Mouse (Mus musculus): ENCODE data around the gene Prdm2. TPM values are rescaled to one million over a fixed set of nuclear protein-coding genes. Genes with fewer than 3 reads are reported as not detected.

Prdm2 gene
- polyA plus RNA-seq, 1 experiment: 0.59 TPM

- Histone ChIP-seq H3K36me3 (ENCODE audit: control insufficient read depth) (peaks cover 54% of the 10 kb centered on the region), H3K4me1 (ENCODE audit: control insufficient read depth) (no peaks in the 10 kb centered on the region; the same call in 1 of the 2 replicates), H3K9me3 (ENCODE audit: control insufficient read depth, low read length) (no peaks in the 10 kb centered on the region), H3K4me3 (replicated peaks) (no peak overlapping the region), H3K27me3 (ENCODE audit: control insufficient read depth) (no peaks in the 10 kb centered on the region)
- TF ChIP-seq GATA1 (IDR thresholded peaks at IDR 0.05; ENCODE audit: low read length) (no peak), TAL1 (IDR thresholded peaks at IDR 0.05; ENCODE audit: low read length) (no peak)
Observed at GRCm38 (mm10) chr4:143126476-143126875, 86.3 kb downstream of the Prdm2 start.

GRCm38 (mm10) chr4:143125290-143125689, 87.5 kb downstream of the Prdm2 start:
- Histone ChIP-seq H3K36me3 (ENCODE audit: control insufficient read depth) (peaks cover 42% of the 10 kb centered on the region), H3K4me1 (ENCODE audit: control insufficient read depth) (no peaks in the 10 kb centered on the region; the same call in 1 of the 2 replicates), H3K4me3 (replicated peaks) (no peak overlapping the region), H3K27me3 (ENCODE audit: control insufficient read depth) (no peaks in the 10 kb centered on the region), H3K9me3 (ENCODE audit: control insufficient read depth, low read length) (no peaks in the 10 kb centered on the region)
- no peak for TF ChIP-seq TAL1 (IDR thresholded peaks at IDR 0.05; ENCODE audit: low read length)
- TF ChIP-seq GATA1 (IDR thresholded peaks at IDR 0.05; ENCODE audit: low read length): no peak

DNA sequence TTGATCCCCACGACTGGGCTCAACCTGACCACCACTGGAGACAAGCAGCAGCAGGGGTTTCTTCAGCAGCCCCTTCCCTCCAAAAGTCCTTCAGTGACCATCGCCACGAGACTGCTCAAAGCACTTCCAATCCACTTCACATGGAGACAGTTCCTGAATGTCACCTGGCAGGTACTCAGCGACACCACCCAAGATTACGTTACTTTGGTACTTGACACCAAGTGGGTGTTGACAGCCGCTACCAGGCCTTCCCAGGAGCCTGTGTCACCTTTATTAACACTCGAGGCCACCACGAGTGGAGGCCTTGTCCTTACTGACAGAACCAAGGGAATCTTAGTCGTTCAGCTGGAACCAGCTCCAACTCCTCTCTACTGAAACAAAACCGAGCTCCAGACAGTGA, 89.8 kb downstream of the Prdm2 start:
- peaks cover 23% of the 10 kb centered on the region for H3K36me3 ChIP-seq (ENCODE audit: control insufficient read depth)
- no peak for TF ChIP-seq TAL1 (IDR thresholded peaks at IDR 0.05; ENCODE audit: low read length)
- TF ChIP-seq GATA1 (IDR thresholded peaks at IDR 0.05; ENCODE audit: low read length): no peak
- no peaks in the 10 kb centered on the region for H3K27me3 ChIP-seq (ENCODE audit: control insufficient read depth)
- no peak overlapping the region for H3K4me3 ChIP-seq (replicated peaks)
- no peaks in the 10 kb centered on the region for H3K9me3 ChIP-seq (ENCODE audit: control insufficient read depth, low read length)
- H3K4me1 ChIP-seq (ENCODE audit: control insufficient read depth): no peaks in the 10 kb centered on the region; the same call in 1 of the 2 replicates

DNA sequence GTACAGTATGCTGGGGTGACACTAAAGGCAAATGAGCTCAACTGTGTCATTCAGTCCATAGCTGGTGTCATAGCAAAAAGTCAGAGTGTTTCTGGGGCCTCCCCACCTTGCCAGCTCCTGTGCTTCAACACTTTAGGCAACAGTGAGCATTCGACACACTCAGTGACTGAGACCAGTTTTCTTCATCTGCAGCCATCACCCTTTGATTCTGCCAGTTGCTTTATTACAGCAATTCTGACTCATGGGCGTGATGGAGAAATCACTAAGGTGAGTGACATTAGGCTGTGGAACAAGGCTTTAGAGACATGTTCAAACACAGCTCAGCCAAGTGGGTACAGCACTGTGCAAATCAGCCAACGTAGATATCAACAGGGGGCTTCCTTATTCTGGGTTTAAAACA, 91.6 kb downstream of the Prdm2 start:
- no peaks in the 10 kb centered on the region; the same call in 1 of the 2 replicates for H3K4me1 ChIP-seq (ENCODE audit: control insufficient read depth)
- H3K9me3 ChIP-seq (ENCODE audit: control insufficient read depth, low read length): no peaks in the 10 kb centered on the region
- no peaks in the 10 kb centered on the region for H3K27me3 ChIP-seq (ENCODE audit: control insufficient read depth)
- TF ChIP-seq TAL1 (IDR thresholded peaks at IDR 0.05; ENCODE audit: low read length): no peak
- TF ChIP-seq GATA1 (IDR thresholded peaks at IDR 0.05; ENCODE audit: low read length): no peak
- peaks cover 8% of the 10 kb centered on the region for H3K36me3 ChIP-seq (ENCODE audit: control insufficient read depth)
- H3K4me3 ChIP-seq (replicated peaks): no peak overlapping the region

- Histone ChIP-seq H3K4me3 (replicated peaks) (no peak overlapping the region), H3K4me1 (ENCODE audit: control insufficient read depth) (no peaks in the 10 kb centered on the region; the same call in 1 of the 2 replicates), H3K27me3 (ENCODE audit: control insufficient read depth) (no peaks in the 10 kb centered on the region), H3K9me3 (ENCODE audit: control insufficient read depth, low read length) (no peaks in the 10 kb centered on the region), H3K36me3 (ENCODE audit: control insufficient read depth) (peaks cover 8% of the 10 kb centered on the region; the same call in 1 of the 2 replicates)
- TF ChIP-seq GATA1 (IDR thresholded peaks at IDR 0.05; ENCODE audit: low read length) (no peak), TAL1 (IDR thresholded peaks at IDR 0.05; ENCODE audit: low read length) (no peak)
Observed at GRCm38 (mm10) chr4:143120008-143120407, 92.8 kb downstream of the Prdm2 start.

- Histone ChIP-seq H3K36me3 (ENCODE audit: control insufficient read depth) (peaks cover 5% of the 10 kb centered on the region; the same call in 1 of the 2 replicates), H3K9me3 (ENCODE audit: control insufficient read depth, low read length) (no peaks in the 10 kb centered on the region), H3K4me3 (replicated peaks) (no peak overlapping the region), H3K27me3 (ENCODE audit: control insufficient read depth) (no peaks in the 10 kb centered on the region), H3K4me1 (ENCODE audit: control insufficient read depth) (no peaks in the 10 kb centered on the region; the same call in 1 of the 2 replicates)
- TF ChIP-seq TAL1 (IDR thresholded peaks at IDR 0.05; ENCODE audit: low read length) (no peak), GATA1 (IDR thresholded peaks at IDR 0.05; ENCODE audit: low read length) (no peak)
Observed at GRCm38 (mm10) chr4:143118843-143119242, 94.0 kb downstream of the Prdm2 start.

DNA sequence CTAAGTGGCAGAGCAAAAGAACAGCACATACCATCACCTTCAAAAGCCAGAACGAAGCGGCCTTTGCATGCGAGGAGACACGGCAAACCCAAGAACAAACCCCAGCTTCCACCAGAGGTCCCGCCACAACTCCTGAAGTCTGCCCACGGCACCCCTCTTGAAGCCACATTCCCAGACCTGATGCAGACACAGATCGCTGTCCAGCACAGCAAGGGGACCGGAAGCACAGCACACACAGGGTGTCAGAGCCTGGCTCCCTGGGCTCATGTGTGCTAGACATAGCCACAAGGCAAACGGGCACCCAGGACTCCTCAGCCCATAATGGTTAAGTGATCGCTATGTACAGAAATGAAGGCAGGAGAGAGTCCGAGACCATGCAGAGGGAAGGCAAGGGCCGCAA, 96.9 kb downstream of the Prdm2 start:
- Histone ChIP-seq H3K4me1 (ENCODE audit: control insufficient read depth) (no peaks in the 10 kb centered on the region), H3K9me3 (ENCODE audit: control insufficient read depth, low read length) (no peaks in the 10 kb centered on the region), H3K36me3 (ENCODE audit: control insufficient read depth) (peaks cover 12% of the 10 kb centered on the region), H3K27me3 (ENCODE audit: control insufficient read depth) (no peaks in the 10 kb centered on the region), H3K4me3 (replicated peaks) (no peak overlapping the region)
- TF ChIP-seq TAL1 (IDR thresholded peaks at IDR 0.05; ENCODE audit: low read length): no peak
- no peak for TF ChIP-seq GATA1 (IDR thresholded peaks at IDR 0.05; ENCODE audit: low read length)

GRCm38 (mm10) chr4:143114232-143114979, 98.4 kb downstream of the Prdm2 start:
- H3K4me1 ChIP-seq (ENCODE audit: control insufficient read depth): no peaks in the 10 kb centered on the region
- no peaks in the 10 kb centered on the region for H3K27me3 ChIP-seq (ENCODE audit: control insufficient read depth)
- H3K36me3 ChIP-seq (ENCODE audit: control insufficient read depth): peaks cover 16% of the 10 kb centered on the region
- H3K4me3 ChIP-seq (replicated peaks): no peak overlapping the region
- no peaks in the 10 kb centered on the region for H3K9me3 ChIP-seq (ENCODE audit: control insufficient read depth, low read length)
- TF ChIP-seq TAL1 (IDR thresholded peaks at IDR 0.05; ENCODE audit: low read length) (no peak), GATA1 (IDR thresholded peaks at IDR 0.05; ENCODE audit: low read length) (no peak)

DNA sequence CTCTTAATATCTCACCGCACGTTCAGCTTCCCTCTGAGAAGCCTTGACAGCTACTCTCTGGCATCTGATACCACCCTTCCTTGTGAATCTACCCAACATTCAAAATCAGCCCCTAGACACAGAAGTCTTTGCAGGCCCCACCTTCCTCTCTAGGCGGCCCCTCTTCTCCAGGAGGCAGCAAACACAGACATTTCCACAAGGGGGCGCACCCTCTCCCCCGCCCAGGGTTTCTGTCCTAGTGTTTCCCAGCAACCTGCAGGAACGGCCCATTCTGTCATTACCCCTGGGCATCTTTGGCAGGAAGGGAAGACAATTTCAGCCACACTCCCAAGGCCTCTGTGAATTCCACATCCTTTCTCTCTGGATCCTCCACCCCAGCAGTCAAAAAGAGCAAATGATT, 99.8 kb downstream of the Prdm2 start:
- Histone ChIP-seq H3K4me3 (replicated peaks) (no peak overlapping the region), H3K4me1 (ENCODE audit: control insufficient read depth) (no peaks in the 10 kb centered on the region), H3K36me3 (ENCODE audit: control insufficient read depth) (peaks cover 21% of the 10 kb centered on the region), H3K27me3 (ENCODE audit: control insufficient read depth) (no peaks in the 10 kb centered on the region), H3K9me3 (ENCODE audit: control insufficient read depth, low read length) (no peaks in the 10 kb centered on the region)
- TF ChIP-seq TAL1 (IDR thresholded peaks at IDR 0.05; ENCODE audit: low read length) (no peak), GATA1 (IDR thresholded peaks at IDR 0.05; ENCODE audit: low read length) (no peak)
